Mouse (Mus musculus) bone marrow macrophage, adult 2 months (primary cell): ENCODE results near the gene Trpm2. TPM values are rescaled to one million over a fixed set of nuclear protein-coding genes. Genes with fewer than 3 reads are reported as not detected.
A peak's percentile ranks its signal among the peaks of the same experiment; 100 is the strongest.
"Not testable (repeated sequence)": the region's sequence is repeated elsewhere in the genome, so short reads cannot be mapped to it uniquely, and the experiment has no call there.

Source experiments
- H3K27ac ChIP-seq: 2 replicates; pipeline ENCODE4 v1.5.1; 2012; ENCODE audit warnings: low read depth, low read length; ENCODE audit not compliant: insufficient read depth
- H3K4me1 ChIP-seq: 2 replicates; pipeline ENCODE4 v1.6.1; 2012; ENCODE audit warnings: low read length; ENCODE audit not compliant: control insufficient read depth, insufficient read depth
- H3K4me3 ChIP-seq: 2 replicates; pipeline ENCODE4 v1.5.1; 2012; ENCODE audit warnings: mild to moderate bottlenecking, low read length, moderate library complexity; ENCODE audit not compliant: insufficient read depth
- CTCF ChIP-seq: IDR thresholded peaks from 2 replicates; pipeline ENCODE4 v1.5.1; 2012; ENCODE audit warnings: low read depth, mild to moderate bottlenecking, low read length, moderate library complexity
- POLR2A ChIP-seq: IDR thresholded peaks from 2 replicates; pipeline ENCODE4 v1.6.1; 2012; ENCODE audit warnings: mild to moderate bottlenecking, low read depth, low read length, borderline replicate concordance
- polyA plus RNA-seq: library from polyadenylated mRNA; stranded (reverse); fragments of >200 nt; gene quantifications from 2 replicates; pipeline ENCODE4 v1.2.4, GENCODE M21; 2012; ENCODE audit not compliant: missing spikeins, insufficient read depth, insufficient read length

Trpm2 gene
- polyA plus RNA-seq, 1 experiment = 8.6 TPM

DNA sequence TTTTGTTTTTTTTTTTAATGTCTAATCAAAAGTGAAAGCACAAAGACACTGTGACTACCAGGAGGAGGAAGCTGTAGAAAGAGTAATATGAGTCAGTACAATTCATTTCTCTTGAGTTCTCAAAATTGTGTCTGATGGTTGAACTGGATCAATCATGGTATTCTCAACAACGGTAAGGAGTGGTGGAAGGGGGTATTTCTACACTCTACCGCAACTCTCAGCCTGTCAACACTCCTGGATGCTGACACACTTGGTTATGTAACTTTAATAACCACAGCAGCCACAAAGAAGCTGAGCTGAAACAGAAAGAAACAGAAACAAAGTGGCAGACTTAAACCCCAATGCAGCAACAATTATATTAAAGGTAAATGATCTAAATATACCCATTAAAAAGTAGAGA, 7.6 kb downstream of the Trpm2 start:
- H3K4me1 ChIP-seq = peaks cover 32% of the 10 kb centered on the region
- TF ChIP-seq CTCF = no peak
- TF ChIP-seq POLR2A = no peak
- H3K27ac ChIP-seq = peak overlapping the region; percentile 24
- no peak overlapping the region for H3K4me3 ChIP-seq

DNA sequence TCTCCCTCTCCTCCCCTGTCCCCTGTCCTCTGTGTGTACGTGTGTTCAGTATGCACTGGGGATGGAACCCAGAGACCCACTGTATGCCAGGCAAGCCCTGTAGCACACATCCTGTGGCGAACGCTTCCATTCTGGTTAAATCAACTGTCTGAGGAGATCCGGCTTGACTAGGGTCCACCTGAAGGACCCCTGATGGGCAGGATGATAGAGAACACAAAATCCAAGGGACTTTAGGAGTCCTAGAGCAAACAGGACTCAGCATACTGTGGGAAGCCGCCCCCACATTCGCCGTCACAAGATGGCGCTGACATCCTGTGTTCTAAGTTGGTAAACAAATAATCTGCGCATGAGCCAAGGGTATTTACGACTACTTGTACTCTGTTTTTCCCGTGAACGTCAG, 19.9 kb downstream of the Trpm2 start:
- not testable (repeated sequence) for H3K4me3 ChIP-seq, H3K27ac ChIP-seq, H3K4me1 ChIP-seq

DNA sequence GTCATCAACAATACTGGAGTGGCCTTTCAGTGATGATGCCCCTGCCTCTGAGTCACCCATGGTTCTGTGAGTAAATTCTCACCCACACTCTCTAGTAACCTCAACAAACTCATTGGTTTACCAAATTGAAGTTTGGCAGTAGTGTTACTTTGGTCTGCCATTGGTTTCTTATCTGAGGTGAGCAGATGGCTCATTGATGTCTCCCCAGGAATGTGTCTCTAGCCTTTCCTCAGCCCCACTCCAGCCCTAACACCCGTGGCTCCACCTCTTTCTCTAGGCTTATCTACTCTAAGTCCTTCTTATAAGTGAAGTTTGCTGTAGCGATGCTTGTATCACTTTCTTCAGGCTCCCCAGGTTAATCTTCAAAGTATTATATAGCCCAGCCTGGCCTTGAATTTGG, 30.7 kb downstream of the Trpm2 start:
- no peaks in the 10 kb centered on the region for H3K4me1 ChIP-seq
- no peak for TF ChIP-seq CTCF
- no peak overlapping the region for H3K4me3 ChIP-seq
- H3K27ac ChIP-seq = no peak overlapping the region

GRCm38 (mm10) chr10:77927375-77927774, 43.0 kb downstream of the Trpm2 start:
- no peak overlapping the region for H3K27ac ChIP-seq
- no peak overlapping the region for H3K4me3 ChIP-seq
- no peaks in the 10 kb centered on the region for H3K4me1 ChIP-seq
- TF ChIP-seq CTCF (no peak), POLR2A (no peak)

- TF ChIP-seq CTCF (peak; percentile 83), POLR2A (no peak)
- Histone ChIP-seq H3K4me1 (no peaks in the 10 kb centered on the region), H3K27ac (no peak overlapping the region), H3K4me3 (no peak overlapping the region)
These were observed 44.2 kb downstream of the Trpm2 start for GRCm38 (mm10) chr10:77926140-77926539.

GRCm38 (mm10) chr10:77922681-77923080, 47.7 kb downstream of the Trpm2 start:
- no peak overlapping the region for H3K4me3 ChIP-seq
- no peak overlapping the region for H3K27ac ChIP-seq
- H3K4me1 ChIP-seq = peaks cover 6% of the 10 kb centered on the region
- TF ChIP-seq CTCF (no peak), POLR2A (no peak)

- Histone ChIP-seq H3K4me3 (no peak overlapping the region), H3K27ac (no peak overlapping the region), H3K4me1 (peaks cover 20% of the 10 kb centered on the region)
- TF ChIP-seq POLR2A = no peak
These were observed 49.4 kb downstream of the Trpm2 start for GRCm38 (mm10) chr10:77921009-77921408.

DNA sequence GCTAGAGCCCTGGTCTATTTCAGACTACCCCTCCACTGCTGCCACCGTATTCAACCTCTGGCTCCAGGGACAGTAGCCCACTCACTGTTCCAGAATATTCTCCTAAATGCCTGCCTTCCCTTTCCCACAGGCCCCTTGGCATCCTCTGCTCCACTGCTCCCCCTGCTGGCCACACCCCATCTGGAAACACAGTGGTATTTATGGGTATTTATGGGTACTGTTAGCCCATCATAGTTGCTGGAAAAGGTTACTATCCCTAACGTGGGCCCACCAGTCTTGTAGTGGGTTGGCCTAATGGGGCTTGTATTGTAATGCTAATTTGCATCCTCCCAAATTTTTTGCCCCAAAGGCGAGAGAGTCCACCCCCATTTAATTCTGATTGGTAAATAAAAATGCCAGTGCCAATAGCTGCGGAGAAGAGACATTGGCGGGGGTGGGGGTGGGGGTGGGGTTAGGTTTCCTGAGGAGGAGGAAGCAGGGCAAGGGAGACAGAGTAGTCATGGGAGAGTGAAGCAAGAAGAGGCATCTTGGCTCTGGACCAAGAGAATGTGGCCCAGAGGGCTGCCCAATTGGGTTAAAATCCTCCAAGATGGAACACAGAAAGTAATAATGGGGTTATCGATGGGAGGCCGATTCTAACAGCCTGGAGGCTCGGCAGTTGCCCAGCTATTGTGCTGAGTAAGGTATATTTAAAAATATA, 53.6 kb downstream of the Trpm2 start:
- Histone ChIP-seq H3K4me1 (peaks cover 20% of the 10 kb centered on the region), H3K4me3 (no peak overlapping the region), H3K27ac (peak overlapping the region; percentile 49; the same call in 1 of the 2 replicates)
- no peak for TF ChIP-seq POLR2A
- peak; percentile 73 for TF ChIP-seq CTCF

- Histone ChIP-seq H3K4me3 (no peak overlapping the region), H3K4me1 (peaks cover 20% of the 10 kb centered on the region), H3K27ac (no peak overlapping the region)
- no peak for TF ChIP-seq CTCF
- no peak for TF ChIP-seq POLR2A
These were observed 57.1 kb downstream of the Trpm2 start for GRCm38 (mm10) chr10:77913292-77913691.

- Histone ChIP-seq H3K4me3 (no peak overlapping the region), H3K4me1 (peaks cover 13% of the 10 kb centered on the region), H3K27ac (no peak overlapping the region)
- TF ChIP-seq CTCF (no peak), POLR2A (no peak)
These were observed 57.8 kb downstream of the Trpm2 start for GRCm38 (mm10) chr10:77912605-77913004.
